Mouse (Mus musculus) lung, postnatal 25 days (tissue): ENCODE data around the gene Anapc1.

Source experiments
- DNase-seq: peaks from one replicate; pipeline ENCODE4 v3.0.0; 2022; ENCODE audit warnings: low spot score

The Anapc1 gene

DNA sequence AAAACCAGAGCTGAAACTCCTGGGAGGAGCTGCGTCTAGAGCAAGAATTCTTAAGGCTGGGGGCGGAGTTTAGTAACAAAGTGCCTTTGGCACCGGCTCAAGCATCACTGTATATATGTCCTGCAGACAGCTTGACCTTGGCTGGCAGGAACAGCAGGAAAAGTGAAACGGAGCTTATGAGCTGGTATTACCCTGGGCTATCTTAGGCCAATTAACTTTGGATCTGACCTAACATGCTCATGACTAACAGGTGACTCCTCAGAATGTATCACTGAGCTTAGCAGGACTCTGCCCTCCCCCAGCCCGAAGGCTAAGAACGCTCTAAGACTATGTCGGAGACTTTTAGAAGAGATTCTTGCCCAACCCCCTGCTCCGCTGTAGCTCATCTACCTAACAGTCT is 121.3 kb downstream of the Anapc1 start:
- no peak for DNase-seq

DNA sequence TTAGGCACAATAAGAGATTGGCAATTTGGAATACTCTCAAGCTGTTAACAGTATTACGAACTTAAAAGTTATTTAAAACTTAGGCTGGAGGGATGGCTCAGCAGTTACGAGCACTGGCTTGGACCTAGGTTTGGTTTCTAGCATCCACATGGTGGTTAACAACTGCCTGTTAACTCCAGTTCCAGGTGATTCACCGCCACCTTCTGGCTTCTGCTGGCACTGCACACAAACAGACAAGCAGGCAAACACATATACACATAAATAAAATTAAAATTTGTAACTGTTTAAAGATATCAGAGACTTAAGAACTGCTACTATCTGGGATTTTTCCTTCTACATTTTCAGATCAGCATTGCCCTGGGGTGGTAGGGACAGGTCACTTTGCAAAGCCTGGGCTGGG is 123.0 kb downstream of the Anapc1 start:
- DNase-seq: no peak
